Mouse (Mus musculus) embryo, embryonic 9.5 days (tissue): ENCODE measurements at regions not wholly inside any gene's neighbourhood (a gene's known extent, or its start where the extent isn't known, plus 50 kb on each side); places are given as distances from the start of the nearest gene placed in this dataset.
A peak's percentile ranks its signal among the peaks of the same experiment; 100 is the strongest.

Experiments used
- DNase-seq: peaks from one replicate; pipeline ENCODE4 v3.0.0-alpha.2; 2017; ENCODE audit errors: extremely low spot score

DNA sequence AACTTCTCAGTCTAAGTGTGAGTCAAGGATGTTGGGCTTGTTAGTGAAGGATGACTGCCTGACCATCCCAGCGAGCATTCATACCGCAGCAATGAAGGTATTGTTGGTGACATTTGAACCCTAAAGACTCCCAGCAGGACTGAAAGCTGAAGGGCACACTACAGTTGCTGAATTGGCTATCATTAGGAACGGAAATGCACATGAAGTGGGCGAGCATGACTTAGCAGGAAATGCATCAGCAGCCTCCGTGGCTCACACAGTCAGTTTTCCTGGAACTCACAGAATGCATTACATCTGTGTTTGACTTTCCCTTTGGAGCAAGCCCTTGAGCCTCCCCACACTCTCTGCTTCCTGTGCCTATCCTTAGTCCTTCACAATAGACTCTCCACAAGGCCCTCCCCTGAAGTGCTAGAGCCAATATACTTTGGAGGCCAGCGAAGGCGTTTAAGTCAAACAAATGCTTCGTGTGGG, 63.9 kb downstream of the Tmco5 start:
- peak; percentile 20 for DNase-seq

DNA sequence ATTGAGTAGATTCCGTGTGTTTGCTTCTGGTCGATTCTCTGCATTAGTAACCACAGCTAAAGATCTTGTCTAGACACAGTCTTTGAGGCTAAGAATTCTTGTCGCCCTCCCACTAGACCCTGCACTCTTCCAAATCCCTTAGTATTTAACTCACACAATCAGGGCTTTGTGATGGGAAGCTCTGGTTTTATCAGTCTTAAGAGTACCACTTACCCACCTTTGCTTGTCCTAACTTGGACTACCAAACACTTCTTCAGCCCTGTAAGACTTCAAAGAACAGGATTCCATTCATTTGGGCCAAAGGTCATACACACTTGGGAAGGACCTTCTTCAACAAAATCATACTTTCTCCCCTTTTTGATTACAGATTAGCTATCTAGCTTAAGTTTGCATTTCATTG, 70.0 kb downstream of the Tmco5 start:
- DNase-seq, result no peak

DNA sequence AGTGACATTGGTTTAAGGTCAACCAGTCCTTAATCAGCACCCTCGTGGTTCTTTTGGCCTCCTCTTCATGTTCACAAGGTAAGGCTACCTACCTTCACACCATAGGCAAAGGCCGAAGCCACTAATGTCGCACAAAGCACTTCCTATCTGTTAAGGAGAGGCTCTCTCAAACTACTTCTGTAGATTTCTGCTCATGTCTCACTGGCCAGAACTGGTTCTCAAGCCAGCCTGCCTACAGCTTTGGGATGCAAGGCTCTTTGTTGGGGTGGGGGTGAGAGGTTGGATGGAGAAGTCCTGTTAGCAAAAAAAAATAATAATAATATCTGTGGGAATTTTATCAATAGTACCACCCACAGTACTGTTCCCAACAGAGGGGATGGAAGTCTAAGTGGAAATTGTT, 71.2 kb downstream of the Tmco5 start:
- DNase-seq, result no peak

DNA sequence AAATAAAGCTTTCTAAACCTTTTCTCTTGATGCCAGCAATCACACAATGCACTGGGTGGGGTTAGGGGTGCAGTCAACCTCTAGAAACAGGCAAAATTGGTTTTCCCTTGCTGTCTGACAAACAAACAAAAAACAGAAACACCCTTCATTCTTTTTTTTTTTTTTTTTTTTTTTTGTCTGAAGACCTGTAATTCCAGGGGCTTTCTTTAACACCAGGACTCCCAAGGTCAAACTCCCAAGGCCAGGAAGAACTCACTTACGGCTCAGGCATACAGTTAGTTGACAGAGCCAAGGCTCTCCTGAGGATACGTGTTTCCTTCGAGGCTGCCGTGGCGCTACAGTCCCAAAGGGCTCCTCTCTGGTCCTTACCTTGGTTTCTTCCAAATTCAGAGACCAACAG, 71.7 kb downstream of the Tmco5 start:
- DNase-seq, result no peak

DNA sequence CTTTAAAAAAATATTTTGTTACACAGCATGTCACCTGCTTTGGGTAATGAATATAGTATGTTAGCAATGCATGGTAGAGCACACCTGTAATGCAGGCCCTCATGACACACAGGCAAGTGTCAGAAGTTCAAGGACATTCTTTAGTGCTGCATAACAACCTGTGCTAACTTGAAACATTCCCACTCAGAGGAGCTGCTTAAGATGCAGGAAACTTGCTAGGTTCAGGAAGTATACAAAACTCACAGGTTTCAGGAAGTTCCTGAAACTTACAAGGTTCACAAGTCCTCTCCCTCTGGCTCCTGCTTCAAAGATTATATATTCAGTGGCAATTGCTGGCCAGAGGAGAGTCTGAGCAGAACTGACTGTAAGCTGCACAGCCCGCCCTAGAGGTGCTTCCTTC, 73.0 kb downstream of the Tmco5 start:
- DNase-seq, result no peak

DNA sequence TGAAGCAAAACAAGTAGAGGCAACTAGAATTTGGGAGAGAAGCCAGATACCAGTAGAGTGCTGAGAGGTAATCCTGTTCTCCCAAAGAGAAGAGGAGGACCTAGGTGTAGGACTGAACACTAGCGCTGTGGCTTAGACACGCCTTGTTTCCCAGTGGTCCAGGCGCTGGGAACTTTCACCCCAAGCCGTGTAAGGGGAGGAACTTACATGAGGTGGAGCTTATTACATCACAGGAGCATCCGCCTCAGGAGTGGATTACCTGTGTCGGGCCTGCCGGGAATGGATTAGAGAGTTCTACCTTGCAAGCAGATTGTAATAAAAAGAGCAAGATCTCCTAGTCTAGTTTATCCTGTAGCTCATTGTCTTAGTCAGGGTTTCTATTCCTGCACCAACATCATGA, 75.8 kb downstream of the Tmco5 start:
- no peak for DNase-seq

DNA sequence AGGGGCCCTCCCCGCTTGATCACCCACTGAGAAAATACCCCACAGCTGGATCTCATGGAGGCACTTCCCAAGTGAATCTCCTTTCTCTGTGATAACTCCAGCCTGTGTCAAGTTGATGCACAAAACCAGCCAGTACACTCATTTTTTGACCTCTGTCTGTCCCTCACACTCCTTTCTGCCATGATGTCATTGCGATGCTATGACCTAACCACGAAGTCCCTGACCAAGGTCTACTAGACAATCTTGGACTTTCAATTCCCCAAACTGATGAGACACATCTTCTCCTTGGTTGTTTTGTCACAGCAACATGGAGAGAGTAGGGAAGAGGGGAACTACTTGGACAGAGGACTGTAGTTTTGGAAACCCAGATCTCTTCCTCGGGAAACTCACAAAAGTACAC, 76.4 kb downstream of the Tmco5 start:
- DNase-seq, result no peak

DNA sequence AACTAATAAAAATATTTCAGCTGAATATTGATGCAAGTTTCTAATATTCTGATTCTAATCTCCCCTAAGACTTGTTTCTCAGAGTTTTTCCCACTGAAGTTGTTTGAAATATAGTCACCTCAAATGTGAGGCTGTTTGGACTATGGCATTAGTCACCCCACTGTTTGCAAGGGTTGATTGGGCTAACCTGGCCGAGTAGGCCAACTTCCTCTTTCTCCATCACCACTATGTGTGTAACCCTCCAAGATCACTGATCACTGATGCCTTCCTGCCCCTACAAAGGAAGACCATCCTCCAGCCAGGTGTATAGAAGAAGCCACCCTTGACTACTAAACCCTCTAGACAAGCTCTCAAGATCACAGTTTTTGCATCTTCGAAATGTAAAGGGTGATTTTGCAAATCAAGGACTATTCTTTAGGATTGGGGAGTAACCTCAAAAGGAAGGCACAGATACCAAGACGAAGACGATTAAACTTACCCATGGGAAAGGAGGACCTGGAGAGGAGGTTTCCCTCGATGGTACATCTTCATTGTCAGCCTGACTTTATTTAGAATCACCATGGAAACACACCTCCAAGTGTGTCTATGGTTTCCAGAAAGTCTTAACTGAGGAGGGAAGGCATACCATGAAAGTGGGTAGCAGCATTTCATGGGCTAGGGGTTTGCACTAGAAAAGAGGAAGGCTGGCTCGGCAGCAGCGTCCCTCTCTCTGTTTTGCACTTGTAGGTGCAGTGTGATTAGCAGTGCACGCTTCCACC, 84.8 kb downstream of the Tmco5 start:
- DNase-seq, result no peak

DNA sequence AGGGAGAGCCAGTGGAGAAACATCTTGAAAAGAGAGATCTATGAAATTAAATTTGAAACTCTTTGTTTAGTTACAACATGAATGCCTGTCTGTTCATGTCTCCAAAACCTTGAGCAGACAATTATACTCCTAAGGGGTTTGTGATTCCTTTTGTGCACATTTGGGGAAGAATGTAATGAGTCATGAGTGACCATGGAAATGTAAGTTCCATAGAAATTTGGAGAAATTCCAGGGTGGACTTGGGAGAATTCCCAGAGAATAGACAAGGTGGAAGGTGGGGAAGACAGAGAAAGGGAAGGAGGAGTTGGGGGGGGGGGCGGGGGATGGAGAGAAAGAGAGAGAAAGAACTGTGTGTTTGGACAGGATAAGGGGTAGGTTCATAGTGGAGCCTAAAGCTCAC, 87.8 kb downstream of the Tmco5 start:
- DNase-seq, result no peak

DNA sequence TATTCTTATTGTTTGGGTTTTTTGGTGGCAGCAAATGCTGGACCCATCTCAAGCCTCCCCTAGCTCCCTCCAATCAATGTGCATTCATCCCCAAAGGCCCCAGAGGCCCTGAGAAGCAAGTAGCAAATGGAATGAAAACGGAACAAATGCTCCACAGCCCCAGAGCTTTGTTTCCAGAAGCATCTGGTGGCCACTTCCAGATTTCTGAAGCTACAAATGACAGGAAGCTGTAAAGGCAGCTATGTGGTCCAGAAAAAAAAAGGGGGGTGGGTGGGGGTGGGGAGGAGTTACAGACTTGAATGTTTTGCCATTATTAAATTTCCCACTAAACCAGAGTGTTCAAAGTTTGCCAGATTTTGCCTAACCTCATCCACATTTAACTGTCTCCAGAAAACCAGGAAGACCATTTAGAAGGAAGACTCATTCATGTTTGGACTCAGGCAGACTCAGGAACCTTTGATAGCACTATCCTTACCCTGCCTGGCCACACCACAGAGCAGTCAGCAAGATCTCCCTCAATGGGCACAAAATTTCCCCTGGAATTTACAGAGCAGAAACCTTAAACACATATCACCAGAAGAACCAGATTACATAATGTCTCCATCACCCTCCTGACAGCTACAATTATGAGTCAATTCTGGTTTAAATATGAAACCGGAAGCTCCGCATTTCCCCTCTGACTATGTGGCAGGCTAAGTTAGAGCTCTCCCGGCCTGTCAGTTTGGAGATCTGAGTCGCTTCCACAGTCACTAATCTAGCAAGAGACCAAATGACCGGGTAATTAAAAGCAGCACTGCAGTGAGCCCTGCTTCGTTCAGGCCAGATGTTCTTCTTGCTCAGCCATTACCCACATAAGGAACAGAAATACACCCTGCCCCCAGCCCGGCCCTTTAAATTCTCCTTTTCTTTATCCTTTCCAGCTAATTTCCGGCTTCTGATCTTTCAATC, 93.4 kb downstream of the Tmco5 start:
- DNase-seq, result peak; percentile 77

DNA sequence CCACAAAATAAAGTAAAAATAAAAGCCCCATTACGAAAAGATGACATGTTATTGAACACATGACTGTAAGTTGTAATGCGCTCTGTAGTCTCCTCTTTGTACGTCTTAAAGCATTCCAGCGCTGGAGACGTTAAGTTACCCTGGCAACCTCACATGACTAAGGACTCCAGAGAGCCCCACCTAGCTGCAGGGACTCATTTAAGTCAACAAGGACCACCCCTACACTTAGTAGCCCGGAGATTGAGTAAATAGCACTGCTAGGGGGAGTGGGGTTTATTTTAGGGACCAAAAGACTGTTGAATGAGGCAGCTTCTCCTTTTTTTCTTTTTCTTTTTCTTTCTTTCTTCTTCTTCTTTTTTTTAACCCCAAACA, 94.1 kb downstream of the Tmco5 start:
- DNase-seq, result no peak

DNA sequence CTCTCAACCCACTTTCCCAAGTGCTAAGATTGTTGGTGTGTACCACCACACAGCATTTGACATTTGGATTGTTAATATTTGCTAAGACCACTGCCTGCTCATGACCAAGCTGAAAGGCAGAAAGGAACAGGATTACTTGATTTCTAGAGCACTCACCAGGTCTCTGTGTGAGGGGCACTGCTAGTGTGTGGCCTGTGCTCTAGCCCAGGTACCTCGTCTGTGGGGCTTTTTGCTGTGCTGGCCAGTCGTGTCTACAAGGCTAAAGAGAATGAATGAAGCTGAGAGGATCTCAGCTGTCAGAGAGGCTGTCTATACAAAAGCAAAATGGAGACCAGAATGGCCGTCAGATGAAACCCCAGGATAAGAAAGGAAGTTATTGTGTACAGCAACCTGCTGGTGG, 95.0 kb downstream of the Tmco5 start:
- peak; percentile 24 for DNase-seq

DNA sequence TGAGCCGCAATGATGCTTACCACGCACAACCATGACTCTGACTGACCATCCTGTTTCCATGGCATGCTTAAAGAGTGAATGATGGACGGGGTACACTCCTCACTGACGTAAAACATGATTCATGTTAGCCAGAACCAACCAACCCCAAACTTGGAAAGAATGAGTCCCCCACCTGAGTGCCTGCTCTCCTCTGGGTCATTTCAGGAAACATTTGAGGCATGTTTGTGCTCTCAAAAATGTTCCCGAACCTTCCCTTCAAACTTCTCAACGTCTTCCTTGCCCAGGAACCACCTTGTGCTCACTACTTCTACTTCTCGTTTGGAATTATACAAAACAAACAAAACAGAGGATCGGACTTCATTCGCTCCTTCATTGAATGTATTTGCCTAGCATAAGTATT, 95.7 kb downstream of the Tmco5 start:
- no peak for DNase-seq

DNA sequence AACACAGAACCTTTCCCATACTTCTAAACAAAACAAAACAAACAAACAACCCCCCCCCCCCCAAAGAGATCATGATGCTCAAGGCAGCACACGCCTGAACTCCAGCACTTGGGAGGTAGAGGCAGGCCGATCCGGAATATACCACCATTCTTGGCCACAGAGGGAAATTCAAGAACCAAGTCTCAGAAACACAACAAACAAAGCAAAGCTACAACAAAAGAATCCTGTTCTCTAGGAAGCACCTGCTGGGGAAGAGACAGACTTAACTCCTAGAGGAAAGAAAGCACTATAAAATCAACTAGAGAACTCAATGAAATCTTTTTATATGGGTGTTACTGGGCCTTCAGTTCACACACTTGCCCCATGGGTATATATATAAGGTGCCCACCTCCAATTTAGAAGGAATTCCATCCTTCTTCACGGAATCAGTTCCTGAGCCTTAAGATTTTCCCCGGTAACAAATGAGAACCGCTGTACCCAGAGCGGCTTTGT, 96.1 kb downstream of the Tmco5 start:
- DNase-seq, result no peak

DNA sequence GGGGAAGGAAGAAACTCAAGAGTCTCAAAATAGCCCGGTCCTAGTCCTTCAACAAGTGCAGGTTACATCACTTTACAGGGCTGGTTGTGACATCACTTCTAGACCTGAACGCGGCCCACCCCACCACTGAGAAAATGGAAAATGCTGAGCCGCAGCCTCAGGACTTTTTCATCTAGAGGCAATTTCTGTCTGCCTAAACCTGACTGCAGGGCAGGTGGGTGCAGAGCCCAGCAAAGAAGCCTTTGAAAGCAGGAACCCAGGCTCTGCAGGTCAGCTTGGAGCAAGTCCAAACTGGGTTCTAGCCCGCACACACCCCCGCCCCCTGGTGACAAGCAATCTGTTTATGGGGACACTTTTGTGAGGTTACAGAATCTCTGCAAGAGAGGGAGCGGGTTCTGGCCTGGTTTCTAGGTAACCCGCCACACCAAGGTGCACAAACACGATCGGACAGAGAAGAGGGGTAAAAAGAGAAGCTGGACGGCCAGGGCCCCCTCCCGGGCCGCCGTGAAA, 96.7 kb downstream of the Tmco5 start:
- DNase-seq, result no peak

DNA sequence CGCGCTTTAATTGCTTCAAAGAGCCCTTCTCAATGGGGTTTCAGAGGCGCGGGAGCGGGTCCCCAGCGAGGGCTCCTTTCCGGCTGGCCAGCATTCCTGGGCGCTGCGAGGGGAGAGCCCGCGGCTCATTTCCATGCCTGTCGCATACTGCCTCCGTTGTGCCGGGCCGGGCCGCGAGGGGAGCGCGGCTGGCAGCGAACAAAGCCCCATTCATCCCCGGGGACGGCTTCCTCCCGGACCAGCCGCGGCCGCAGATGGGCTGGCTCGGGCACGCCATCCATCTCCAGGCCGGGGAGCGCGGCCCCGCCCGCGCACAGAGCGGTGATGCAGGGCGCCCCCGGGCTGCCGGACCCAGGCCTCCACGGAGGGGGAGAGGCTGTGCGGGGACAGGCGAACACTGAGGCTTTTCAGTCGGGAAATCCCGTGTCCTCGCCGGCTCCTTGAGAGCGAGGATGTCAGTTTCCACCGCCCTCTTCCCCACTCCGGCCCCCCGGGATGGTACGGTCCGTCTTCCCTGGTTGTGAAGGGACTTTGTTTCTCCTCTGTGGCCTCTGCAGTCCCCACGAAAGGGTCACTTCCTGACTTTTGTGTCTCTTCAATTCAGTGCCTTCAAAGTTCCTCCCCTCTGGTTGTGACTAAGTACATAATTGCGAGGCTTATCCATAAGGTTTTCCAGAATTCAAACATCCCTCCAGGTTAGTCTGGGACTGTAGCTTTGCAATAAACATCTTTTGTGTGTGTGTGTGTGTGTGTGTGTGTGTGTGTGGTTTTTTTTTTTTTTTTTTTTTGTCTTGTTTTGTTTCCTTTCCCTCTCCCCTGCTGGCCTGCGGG, 97.3 kb downstream of the Tmco5 start:
- peak; percentile 92 for DNase-seq

DNA sequence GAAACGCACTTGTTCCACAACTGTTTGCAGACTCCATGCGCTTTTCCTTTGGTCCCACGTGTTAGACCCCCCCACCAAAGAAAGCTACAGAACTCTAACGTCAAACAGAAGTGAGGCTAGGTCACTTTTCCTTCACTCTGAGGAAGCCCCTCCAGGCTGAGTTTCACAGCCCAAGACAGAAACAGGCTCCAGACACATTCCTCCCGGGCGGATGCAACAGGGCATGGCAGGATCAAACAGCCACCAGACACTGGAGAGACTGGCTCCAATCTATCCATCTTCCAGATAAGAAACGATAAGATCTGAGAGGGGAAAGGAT, 97.9 kb downstream of the Tmco5 start:
- peak; percentile 82 for DNase-seq

DNA sequence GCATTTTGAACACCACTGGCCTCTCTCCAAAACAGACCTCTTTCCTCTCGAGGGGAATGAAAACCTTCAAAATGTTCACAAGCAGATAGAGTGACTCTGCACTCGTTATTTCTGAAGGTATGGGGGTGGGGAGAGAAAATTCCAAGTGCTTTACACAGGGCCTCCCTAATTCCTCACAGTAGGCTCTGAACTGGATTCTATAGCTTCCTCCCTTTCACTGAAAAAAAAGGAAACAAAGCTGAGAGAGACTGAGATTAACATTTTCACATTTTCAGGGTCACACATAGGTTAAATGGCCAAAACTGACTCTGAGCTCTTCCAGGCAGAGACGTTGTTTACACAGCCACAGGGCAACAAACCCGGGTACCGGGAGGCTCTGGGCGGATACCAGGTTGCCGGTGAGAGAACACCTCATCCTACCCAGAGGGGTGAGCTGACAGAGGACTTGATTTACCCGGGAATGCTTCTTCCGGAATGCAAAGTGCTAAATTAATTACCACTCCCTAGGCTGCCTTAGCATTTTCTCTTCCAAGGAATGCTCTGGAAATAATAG, 98.5 kb downstream of the Tmco5 start:
- peak; percentile 57 for DNase-seq

DNA sequence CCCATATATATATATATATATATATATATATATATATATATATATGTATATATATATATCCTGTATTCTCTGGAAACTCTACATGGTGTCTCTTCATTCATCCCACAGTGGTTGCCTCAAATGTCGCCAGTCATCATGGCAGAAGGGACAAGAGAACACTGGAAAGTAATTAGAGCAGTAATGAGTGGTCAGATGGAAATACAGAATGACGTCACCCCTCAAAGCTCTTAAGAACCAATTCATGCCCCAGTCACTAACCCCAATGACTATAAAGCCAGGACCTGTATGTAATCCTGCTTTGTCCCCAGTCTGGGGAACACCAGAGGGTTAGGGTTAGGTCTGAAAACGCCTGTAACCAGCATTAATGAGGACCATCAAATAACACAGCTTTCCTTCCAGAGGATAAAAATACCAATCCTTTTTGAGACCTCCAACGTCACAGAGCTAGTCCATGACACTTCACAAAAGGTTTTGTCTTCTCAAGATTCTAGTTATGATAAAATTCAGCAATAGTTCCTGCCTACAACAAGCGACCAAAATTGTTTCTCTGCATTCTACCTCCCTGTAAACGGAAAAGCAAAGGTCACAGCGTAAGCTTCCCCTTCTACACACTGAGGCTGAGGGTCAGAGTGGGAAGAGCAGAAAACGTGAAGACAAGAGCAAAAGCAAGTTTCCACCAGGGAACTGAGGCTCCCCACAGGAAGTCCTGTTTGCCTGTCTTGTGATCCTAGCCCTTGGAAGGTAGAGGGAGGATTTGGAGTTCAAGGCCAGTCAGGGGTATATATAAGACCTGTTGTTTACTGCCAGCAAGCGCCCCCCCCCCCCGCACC, 99.5 kb downstream of the Tmco5 start:
- peak; percentile 5 for DNase-seq

DNA sequence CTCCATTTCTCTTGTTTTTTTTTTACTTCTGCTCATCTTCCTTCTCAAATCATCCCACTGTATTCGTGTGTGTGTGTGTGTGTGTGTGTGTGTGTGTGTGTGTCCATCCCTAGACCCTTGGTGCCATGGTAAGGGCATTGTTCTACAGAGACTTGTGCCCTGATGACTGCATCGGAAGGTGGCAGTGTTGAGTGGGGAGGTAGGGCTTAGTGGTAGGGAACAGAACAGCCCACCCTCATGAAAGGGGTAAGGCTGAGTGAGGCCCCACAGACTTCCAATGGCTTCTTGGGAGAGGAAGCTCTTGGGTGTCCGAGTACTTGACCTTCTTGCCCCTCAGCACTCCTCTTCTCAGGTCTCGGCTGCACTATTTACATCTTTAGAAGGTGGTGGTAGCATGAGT, 100.3 kb downstream of the Tmco5 start:
- peak; percentile 18 for DNase-seq
